Mouse (Mus musculus): ENCODE data around the gene Cfap77.

GRCm38 (mm10) chr2:28882047-28882446 lies 172.8 kb downstream of the Cfap77 start:
- TF ChIP-seq POLR2A (IDR thresholded peaks at IDR 0.05; ENCODE audit: low read depth, low read length) (no peak), CTCF (IDR thresholded peaks at IDR 0.05; ENCODE audit: extremely low read depth, insufficient read length, insufficient replicate concordance, low read depth, low read length) (no peak)

Data from small intestine, adult 2 months (tissue).